Mouse (Mus musculus) heart, postnatal 10 days (tissue): ENCODE measurements around the gene Mthfr. TPM values are rescaled to one million over a fixed set of nuclear protein-coding genes. Genes with fewer than 3 reads are reported as not detected.

Experiments
- DNase-seq, 2 experiments: peaks; one replicate each; pipeline ENCODE4 v3.0.0; 2021
- intact Hi-C: fragments of 180-260 bp; cut with DNase I; formaldehyde crosslinking; loops from one replicate; pipeline ENCODE4 v1.15.1; 2025
- total RNA-seq, 2 experiments: library from RNA; stranded (reverse); gene quantifications; 2 replicates each; pipeline ENCODE4 v1.2.3; 2021

Gene Mthfr
- total RNA-seq, 2 experiments from 2014 or later, result 15.2 to 16.5 TPM

DNA sequence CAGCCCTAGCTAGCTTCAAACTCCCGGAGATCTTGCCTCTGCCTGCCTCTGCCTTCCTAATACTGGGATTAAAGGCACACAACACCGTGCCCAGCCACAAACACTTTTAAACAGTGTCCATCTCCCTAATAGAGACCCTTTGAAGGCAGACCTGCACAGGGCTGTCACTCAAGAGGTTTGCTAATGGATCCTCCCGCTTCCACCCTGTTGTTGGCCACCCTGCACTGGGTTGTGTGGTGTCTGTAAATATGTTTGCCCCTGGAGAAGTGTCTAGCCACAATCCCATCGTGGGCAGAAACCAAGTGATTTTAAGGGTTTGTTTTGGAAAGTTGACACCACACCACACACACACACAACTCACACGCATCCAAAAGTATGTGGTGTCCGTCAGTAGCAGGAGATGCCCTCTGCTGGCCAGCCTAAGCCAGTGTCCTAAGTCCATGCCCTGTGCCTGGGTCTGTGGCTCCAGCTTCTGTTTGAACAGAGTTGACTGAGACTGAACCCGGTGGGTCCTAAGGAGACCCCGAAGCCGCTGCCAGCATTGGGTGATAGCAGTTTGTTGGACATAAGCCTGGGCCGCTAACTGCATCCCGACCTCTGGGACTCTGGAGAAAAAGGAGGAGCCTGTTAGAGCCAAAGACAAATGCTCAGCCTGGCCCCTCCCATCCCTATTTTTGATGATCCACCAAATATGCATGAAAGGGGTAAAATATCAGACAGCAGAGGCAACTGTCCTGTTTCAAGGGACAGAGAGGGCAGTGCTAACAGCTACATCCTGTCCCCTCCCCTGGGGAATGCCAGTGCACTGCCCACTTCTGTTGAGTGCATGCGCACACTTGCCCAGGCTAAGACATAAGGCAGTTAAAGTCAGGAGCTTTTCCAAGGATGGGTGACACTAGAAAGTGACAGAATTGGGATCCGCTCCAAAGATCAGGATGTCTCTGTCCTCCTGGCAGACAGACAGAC, 21.5 kb downstream of the Mthfr start:
- intact Hi-C loops, result no loop called here
- DNase-seq, result peak; percentile 52 to 65

DNA sequence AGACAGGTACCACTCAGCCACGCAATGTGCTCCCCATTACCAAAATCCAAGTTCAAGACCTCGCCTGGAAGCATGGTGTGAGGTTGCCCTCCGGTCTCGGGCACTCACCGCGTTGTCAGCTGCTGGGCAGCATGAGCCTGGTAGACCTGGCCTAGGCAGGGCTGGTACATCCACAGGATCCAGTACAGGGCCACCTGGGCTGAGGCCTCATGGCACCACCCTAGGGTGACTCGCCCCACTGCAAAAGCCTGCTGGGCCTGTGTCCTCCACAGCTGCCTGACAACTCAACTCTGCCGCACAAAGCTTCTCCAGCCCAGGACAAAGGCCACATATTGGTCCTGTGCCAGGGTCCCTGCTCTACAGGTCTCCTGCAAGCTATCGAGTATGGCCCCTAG, 22.2 kb downstream of the Mthfr start:
- no peak for DNase-seq
- intact Hi-C loops, result no loop called here

DNA sequence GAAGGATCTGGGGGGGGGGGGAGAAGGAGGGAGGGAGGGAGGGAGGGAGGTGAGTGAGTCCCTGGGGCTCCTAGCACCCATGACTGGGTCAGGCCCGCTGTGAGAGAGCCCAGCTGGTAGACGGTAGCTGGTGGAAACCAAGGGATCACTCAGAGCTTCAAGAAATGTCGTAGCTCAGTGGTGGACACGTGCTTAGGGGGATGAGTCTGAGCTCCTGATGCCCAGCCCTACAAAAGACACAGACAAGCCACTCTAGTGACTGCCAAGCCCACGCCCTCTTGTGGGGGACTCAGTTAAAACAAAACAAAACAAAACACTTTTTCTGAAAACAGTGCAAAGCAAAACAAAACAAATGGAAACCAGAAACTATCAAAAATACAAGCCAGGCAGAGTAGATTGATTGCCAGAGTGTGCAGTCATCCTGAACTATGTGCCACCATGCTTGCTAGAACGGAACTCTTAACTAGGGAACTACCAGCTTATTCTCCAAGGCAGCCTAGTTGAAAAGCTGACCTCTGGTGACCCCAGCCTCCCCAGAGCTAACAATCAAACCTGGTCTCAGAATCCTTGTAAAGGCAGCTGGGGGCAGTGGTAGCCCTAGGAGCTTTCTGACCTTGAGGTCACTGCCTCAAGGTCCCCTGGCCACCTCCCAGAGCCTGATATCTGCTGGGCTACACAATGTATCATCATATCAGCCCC, 27.0 kb downstream of the Mthfr start:
- DNase-seq, result peak in 1 of 2 experiments; percentile 46
- intact Hi-C loops, result no loop called here

DNA sequence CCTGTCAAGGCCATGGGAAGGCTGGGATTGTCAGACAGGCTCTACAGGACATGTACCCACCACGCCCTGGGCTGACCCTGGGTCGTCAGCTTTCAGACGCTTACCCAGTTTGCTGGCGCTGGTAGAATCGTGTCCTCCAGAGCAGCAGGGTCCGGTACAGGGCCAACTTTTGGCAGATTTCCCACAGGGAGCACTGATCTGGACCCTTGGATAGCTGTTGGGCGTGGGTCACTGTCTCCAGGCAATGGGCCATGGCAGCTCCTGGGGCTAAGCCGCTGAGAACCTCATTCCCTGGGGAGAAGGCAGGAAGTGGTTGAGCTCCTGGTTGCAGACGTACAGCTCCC, 27.5 kb downstream of the Mthfr start:
- peak; percentile 58 to 66 for DNase-seq
- intact Hi-C loops, result no loop called here

DNA sequence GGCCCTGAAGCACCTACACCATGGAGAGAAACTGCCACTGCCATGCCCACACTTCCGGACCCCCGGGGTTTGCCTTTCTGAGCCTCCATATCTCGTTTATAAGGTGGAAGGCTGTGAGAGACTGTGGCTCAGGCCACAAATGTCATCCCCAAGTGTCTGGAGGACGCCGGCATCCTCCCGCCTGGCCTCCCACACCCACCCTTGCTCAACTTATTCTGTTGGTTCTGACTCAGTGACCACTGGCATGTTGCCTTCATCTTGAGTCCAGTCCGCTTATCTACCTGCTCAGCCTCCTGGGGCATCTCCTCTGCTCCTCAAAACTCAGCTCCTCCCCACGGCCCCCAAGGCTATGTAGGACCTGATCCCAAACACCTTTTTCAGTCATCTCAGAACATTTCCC, 28.5 kb downstream of the Mthfr start:
- intact Hi-C loops, result no loop called here
- DNase-seq, result no peak

DNA sequence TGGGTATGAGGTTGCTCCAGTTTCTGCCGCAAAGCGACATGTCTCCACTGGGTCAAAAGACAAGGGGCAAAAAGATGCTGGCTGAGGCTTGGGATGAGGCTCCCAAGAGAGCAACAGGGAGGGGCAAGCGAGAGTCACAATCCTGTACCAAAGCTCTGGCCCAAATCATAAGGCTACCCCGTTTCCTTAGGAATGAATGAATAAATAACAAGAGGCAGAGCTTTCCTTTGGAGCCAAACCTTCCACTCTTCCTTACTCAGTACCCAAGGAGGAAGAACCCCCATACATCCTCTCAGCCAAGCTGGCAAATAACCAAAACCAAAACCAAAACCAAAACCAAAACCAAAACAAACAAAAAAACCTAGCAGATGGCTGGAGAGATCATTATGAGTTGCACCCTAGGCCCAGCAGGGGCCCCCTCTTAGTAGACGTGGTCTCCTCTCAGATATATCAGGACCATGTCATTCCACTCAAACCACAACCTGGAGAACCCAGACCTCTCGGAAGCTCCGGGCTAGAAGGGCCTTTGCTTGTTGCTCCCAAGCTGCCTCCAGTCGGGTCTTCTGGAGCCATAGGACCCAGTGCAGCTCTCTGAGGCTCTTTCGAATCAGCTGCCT, 30.8 kb downstream of the Mthfr start:
- intact Hi-C loops, result no loop called here
- DNase-seq, result no peak

DNA sequence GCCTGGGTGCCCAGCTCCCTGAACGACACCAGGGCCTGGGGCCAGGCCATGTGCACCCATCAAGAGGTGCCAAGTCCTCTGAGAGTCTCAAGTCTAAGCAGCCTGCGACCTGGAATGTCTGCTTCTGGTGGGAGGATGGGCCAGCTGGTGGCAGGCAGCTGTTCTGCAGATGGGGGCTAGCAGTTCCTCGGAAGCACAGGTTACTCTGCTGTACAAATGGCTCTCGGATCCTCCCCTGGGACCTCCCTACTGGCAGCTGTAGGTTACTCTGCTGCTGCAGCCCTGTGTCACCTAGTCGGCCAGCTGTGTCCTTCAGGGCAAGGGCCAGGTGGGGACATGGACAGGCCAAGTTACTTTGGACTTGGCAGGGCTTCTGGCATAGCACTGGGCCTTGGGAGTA, 32.6 kb downstream of the Mthfr start:
- peak; percentile 55 to 61 for DNase-seq
- intact Hi-C loops, result no loop called here

DNA sequence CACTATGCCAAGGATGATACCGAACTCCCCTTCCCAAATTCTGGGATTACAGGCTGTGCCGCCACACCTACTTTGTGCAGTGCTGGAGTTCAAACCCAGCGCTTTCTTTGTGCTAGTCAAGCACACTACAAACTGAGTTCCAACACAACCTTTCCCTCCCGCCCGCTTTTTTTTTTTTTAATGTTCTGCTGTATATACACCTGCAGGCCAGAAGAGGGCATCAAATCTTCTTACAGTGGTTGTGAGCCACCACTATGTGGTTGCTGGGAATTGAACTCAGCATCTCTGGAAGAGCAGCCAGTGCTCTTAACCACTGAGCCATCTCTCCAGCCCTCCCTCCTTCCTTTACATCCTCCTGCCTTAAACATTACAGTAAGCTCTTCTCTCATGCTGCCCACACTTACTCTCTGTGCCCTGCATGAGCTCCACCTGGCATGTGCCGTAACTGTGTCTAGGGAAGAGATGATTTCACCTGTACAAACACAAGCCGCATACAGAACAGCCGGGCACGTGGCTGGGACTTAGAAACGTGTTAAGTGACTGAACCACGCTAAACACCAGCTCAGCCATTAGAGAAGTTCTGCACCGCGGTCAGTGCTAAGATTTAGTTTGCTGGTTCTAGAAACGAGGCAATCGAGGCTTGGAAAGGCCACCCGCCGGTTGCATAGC, 35.8 kb downstream of the Mthfr start:
- intact Hi-C loops, result no loop called here
- DNase-seq, result peak in 1 of 2 experiments; percentile 46

DNA sequence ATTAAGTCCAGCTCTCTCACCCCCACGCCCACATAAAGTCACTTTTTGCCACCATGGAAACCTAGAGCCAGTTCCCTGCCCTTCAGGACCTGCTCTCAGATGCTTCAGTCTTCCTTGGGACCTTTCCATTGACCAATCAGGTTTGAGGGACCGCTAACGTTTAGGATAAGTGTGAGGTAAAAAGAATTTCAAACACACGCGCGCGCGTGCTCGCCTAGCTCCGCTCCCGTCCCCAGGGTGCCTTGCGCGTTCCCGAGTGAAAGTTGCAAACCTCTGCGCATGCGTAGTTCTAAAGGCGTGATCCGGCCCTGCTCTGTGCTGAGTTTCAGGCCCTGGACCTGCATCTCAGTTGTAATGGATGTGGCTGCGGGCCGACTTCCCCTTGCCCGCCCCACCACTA, 36.4 kb downstream of the Mthfr start:
- peak; percentile 79 to 88 for DNase-seq
- intact Hi-C loops, result no loop called here

DNA sequence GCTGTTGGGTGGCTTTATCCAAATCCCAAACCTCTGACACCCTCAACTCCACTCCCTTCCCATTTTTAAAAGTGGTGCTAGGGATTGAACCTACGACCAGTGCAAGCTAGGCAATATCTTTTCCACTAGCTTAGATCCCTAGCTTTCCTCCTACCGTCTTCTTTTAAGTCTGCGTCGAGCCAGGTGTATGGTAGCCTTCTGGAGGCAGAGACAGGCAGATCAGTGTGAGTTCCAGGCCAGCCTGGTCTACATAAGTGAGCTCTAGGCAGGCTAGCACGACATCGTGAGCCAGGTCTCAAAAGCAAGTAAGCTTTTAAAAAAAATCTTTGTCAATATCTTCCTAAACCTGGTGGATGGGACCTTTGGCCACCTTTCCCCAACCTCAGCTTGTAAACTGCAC, 37.0 kb downstream of the Mthfr start:
- DNase-seq, result no peak
- intact Hi-C loops, result no loop called here

DNA sequence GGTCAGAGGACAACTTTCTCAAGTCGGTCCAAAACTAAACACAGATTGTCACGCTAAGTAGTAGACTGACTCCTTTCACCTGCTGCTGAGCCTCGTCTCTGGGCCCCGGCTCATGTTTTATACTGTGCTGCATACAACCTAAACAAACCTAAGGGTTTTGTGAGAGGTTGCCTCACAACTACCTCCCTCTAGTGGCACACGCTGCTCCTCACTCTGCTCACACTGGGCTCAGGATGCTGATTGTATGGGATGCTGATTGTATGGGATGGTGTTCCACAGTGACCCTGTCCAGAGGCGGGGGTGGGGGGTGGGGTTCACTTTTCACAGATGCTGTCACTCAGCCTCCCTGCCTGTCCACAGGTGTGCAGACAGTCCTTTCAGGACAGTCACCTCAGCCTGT, 40.3 kb downstream of the Mthfr start:
- no peak for DNase-seq
- intact Hi-C loops, result no loop called here

DNA sequence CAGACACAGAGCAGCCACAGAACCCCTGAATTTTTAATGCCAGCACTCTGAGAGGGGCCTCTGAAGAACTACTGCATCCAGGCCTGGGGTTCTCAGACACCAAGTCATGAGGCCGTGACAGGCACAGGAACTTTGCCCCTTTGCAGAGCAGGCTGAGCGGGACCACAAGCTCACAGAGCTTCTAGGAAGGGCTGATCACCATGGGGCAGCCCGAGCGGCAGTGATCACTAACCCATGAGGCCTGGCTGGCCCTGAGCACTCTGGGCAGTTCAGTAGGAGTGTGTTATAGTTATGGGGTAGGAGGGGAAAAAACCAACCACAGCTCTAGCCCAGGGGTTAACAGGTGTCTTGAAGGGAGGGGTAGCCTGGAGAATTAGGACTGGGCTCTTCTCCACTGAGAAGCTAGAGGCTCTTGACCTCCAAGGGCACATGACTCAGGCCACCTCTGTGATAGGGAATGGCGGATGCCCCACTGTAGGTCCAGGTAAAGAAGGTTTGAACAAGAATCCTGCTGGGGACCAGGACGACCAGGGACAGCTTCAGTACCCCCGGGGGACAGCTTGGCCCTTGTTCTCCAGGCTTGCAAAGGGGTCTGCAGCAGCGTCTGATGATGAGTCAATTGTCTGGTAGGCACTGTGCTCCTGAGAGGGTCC, 41.2 kb downstream of the Mthfr start:
- intact Hi-C loops, result no loop called here
- no peak for DNase-seq

DNA sequence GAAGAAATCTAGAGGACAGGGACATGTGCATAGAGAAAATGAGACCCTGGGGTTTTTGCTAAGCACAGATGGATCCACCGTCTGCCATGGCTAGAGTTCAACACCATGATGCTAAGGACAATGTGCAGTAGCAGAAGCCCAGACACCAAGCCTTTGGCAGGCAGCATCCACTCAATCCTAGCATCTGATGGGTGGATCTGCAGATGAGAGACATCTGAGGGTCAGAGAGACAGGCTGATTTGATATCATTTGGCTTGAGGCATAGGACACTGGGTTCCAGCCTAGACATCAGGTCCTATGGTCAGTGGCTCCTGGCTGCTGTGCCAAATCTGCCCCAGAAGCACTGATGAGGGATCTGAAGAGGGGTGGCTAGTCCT, 41.7 kb downstream of the Mthfr start:
- intact Hi-C loops, result no loop called here
- no peak for DNase-seq

DNA sequence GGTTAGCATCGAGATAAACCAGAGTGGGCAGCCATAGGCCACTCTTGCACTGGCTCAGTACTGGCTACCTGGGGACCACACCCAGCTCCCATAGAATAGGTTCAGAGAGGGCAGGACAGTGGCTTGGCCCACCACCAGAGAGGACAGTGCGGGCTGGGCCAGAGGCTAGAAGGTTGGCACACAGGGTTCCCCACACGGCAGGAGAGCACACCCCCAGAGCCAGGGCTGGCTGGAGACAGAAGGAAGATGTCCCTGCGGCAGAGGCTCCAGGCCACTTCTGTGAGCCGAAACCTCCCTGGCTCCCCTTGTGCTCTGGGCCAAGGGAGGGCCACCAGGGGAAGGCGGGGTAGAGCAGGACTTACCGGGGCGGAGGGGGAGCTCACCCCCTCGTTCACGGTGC, 42.3 kb downstream of the Mthfr start:
- intact Hi-C loops, result no loop called here
- no peak for DNase-seq

DNA sequence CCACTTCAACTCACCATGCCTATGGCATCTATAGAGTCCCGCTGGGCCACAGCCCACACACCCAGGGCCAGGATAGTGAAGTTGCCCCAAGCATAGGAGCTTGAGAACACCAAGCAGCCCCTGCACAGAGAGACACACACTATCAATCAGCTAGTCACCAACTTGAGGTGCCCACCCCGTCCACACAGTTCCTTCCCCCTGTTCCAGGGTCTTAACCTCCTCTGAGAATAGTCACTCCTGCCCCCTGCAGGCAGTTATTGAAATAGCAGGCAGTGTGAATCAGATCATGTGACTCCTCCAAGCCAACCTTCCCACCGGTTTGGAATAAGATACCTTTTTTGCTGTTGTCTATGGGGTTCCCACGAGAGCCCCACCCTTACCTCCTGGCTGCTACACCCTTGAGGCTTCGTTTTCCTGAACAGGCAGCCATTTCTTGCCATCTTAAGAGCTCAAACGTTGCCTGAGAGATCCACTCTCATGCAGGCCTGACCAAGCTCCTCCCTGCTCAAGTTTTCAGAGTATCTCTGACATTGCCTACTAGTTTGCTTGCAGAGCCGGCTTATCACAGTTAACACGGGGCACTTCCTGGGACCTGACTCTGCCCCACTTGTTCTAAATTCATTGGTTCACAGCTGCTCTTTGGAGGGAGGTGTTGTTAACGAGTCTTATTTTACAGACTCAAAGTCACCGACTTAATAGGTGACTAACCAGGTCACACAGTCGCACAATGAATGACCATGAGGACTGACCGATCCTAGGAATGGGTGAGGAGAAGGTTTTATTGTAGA, 43.6 kb downstream of the Mthfr start:
- intact Hi-C loops, result no loop called here

DNA sequence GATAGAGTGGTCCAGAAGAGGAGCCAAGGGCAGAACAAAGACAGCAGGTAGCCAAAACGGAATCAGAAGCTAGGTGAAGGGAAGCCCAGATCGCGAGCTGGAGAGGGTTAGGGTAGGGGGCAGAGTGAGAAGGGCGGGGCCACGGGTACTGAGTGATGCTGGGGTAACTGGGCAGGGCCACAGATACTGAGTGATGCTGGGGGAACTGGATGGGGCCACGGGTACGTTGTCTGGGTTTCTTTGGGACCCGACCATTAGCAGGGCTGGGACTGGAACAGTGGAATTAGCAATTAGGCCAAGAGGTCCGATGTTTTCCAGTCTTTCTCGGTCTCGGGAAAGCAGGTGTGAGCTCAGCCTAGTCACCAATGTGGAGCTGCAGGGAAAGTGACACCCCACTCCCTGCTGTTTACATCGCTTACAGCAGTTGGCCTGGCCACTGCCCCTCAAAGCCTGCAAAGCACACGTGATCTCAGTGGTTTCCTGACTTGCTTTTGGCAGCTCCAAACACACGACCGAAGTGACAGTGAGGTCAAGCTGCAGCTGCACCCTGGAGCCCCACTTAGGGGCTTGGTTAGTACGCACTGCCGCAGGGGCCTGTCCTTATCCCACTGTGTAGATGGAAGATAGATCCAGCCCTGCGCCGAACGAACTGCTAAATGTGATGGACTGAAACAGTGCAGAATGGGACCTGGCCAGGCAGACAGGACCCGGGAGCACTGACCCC, 44.5 kb downstream of the Mthfr start:
- intact Hi-C loops, result no loop called here
- peak; percentile 64 for DNase-seq

More for the DNA sequence above, 43.6 kb downstream of the Mthfr start:
- peak; percentile 67 to 86 for DNase-seq

DNA sequence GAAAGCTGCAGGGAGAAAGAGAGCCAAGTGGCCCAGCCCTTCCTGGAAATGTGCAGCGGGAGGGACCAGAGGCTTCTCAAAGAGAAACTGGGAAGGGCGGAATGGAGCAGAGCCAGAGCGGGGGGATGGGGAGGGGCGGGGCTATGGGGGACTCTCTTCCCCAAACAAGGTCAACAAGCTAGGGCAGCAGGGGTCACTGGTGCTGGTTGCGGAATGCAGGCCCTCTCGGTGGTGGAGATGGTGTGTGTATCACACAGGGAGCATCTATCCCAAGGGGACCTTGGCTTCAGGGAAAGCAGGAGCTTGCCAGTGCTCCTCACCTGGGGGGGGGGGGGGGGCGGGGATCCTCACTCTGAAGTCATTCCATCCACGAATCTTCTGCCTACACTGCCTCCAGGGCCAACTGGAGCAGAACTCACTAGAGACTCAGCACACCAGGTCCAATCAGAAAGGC, 45.4 kb downstream of the Mthfr start:
- peak; percentile 57 to 66 for DNase-seq
- intact Hi-C loops, result no loop called here

DNA sequence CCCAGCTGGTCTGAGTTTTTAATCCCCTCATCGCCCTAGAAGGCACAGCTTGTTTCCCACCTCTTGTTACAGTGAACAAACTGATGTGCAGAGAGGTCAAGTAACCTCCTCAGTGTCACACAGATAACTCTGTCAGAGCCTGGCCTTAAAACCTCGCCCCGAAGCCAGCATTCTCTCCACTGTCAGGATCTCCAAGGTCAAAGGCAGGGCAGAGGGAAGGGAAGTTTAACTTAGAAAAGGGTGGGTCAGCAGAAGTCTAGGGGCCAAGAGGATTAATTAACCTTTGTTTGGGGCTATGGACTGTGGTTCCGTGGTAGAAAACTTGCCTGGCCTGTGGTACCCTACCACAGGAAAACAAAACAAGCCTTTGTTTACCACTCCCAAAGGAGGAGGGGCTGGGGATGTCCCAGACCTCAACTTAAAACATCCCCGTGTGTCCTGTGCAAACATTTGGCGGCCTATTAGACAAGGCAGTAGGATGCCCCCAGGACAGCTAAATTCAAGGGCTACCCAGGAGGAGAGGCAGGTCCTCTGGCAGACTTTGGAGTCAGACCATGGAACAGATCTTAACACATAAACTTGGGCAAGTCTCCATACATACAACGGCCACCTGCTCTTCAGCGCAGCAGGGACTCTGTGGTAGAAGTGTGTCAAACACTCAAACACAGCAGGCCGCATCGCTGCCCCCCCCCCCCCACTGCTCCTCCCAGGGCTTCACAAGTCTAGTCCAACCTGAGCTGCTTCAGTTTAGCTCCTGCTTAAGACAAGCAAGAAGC, 46.4 kb downstream of the Mthfr start:
- intact Hi-C loops, result no loop called here
- DNase-seq, result peak; percentile 35 to 37
